Mouse (Mus musculus): ENCODE measurements around the gene 4933402D24Rik. TPM values are rescaled to one million over a fixed set of nuclear protein-coding genes. Genes with fewer than 3 reads are reported as not detected.

The 4933402D24Rik gene
- polyA plus RNA-seq, 1 experiment from 2014 or later, result 0.19 TPM

DNA sequence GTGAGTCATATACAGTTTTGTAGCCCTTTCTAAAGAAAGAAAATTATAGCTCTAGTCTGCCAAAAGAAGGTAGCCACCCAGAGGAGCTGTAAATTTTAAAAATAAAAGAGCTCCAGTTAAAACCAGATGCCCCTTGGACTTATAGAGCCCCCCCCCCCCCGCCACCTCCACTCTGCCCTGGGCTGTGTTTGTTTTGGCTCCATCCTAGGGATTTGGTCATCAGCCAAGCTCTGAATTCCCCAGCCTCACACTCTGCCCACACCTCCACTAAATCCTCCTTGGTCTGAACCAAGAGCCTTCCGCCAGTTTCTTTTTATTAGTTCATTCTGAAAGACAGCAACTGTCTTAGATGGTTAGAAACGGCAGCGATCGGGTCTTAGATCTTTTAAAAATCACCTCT is 63.3 kb downstream of the 4933402D24Rik start:
- H3K36me3 ChIP-seq (ENCODE audit: control insufficient read depth, insufficient read depth, low read length), result no peaks in the 10 kb centered on the region
- H3K27me3 ChIP-seq (ENCODE audit: control insufficient read depth, insufficient read depth, low read length), result no peaks in the 10 kb centered on the region
- ATAC-seq (ENCODE audit: insufficient number of reproducible peaks, low FRiP score, low TSS enrichment, low read depth), result no peak
- no peak overlapping the region for H3K27ac ChIP-seq (replicated peaks; ENCODE audit: low read depth, low read length)
- H3K9me3 ChIP-seq (ENCODE audit: control insufficient read depth, low read length), result no peaks in the 10 kb centered on the region; the same call in 1 of the 2 replicates
- no peak for DNase-seq (ENCODE audit: low spot score)
- no peaks in the 10 kb centered on the region for H3K4me1 ChIP-seq (ENCODE audit: control insufficient read depth, insufficient read depth, low read length)
- no peak overlapping the region for H3K4me2 ChIP-seq (ENCODE audit: low read depth, severe bottlenecking)
- no peak overlapping the region for H3K9ac ChIP-seq (ENCODE audit: low read length)
- 70% methylated on average over 5 of the region's 5 CpGs for WGBS
- H3K4me3 ChIP-seq (ENCODE audit: low read depth, low read length), result no peak overlapping the region

Other genes with a start within 250 kb of the 4933402D24Rik start
- not detected in 2 replicates for gene Gm39653, start 153.3 kb downstream of the 4933402D24Rik start, polyA plus RNA-seq (2014; fragmentation: Nextera tagmentation; extraction: Ambion mirVana)
- gene Dytn, start 82.3 kb downstream of the 4933402D24Rik start, polyA plus RNA-seq (2014; fragmentation: Nextera tagmentation; extraction: Ambion mirVana), result not detected in 2 replicates
- 0.16 TPM in 1 of 2 replicates, not detected in the other for gene Mdh1b, start 38.9 kb downstream of the 4933402D24Rik start, polyA plus RNA-seq (2014; fragmentation: Nextera tagmentation; extraction: Ambion mirVana)
- gene Fastkd2, start 38.7 kb downstream of the 4933402D24Rik start, polyA plus RNA-seq (2014; fragmentation: Nextera tagmentation; extraction: Ambion mirVana), result 75.3 and 76.9 TPM in 2 replicates

All from limb, embryonic 11.5 days (tissue).